In the genomic region with DNA sequence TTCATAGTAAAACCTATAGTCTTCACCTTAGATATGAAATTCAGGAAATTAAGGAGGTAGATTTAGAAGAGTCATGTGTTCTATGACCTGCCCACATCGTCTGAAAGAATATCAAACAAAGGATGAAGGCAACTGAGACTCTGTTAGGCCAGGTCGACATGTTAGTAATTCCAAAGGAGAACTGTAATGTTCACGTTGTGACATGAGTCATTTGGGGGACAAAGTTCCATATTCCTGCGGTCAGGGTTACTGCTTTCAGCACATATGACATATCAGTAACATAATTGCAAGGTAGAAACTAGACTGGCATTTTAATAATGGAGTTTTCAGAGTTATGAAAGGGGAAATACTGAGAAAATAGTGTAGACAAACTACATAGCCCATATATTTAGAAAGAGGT, we compare ENCODE assay signal across 24 mouse cellular contexts.
"Had no signal": no experiment of that assay in that cellular context is flagged by ENCODE, and none has a peak within 500 bp of the region (broad histone marks: within the 10 kb centered on the region; RNA-seq: fewer than 3 reads in every experiment).

No protein-coding gene starts in this region.

- DNase-seq: gastrocnemius, adult 2 months; gastrocnemius, postnatal 10 days; gastrocnemius, postnatal 25 days; heart, adult 2 months; heart, postnatal 14 days; heart, postnatal 36 days; kidney, adult 18-20 months; kidney, adult 8-10 months; kidney, postnatal 10 days; kidney, postnatal 25 days; kidney, postnatal 4 days; liver had no signal

- H3K9ac ChIP-seq: heart, embryonic 13.5 days; heart, embryonic 15.5 days; hindbrain, embryonic 13.5 days; hindbrain, embryonic 15.5 days; limb, embryonic 12.5 days; liver, embryonic 12.5 days; liver, embryonic 14.5 days had no signal

- H3K4me3 ChIP-seq: gastrocnemius, adult 2 months; heart, adult 2 months; heart, embryonic 13.5 days; heart, embryonic 15.5 days; hindbrain, embryonic 13.5 days; hindbrain, embryonic 15.5 days; layer of hippocampus, adult 2 months; left cerebral cortex, adult 2 months; limb, embryonic 10.5 days; limb, embryonic 12.5 days; liver, embryonic 12.5 days had no signal

- ATAC-seq: hindbrain, postnatal 0 days; liver, embryonic 12.5 days had no signal

- H3K9me3 ChIP-seq: heart, embryonic 13.5 days; heart, embryonic 15.5 days; hindbrain, embryonic 13.5 days; hindbrain, embryonic 15.5 days; limb, embryonic 10.5 days; limb, embryonic 12.5 days; liver, embryonic 12.5 days had no signal

- H3K27me3 ChIP-seq: heart, embryonic 13.5 days; heart, embryonic 15.5 days; hindbrain, embryonic 13.5 days; hindbrain, embryonic 15.5 days; limb, embryonic 12.5 days; liver, embryonic 12.5 days had no signal

- H3K27ac ChIP-seq: gastrocnemius, adult 2 months; heart, adult 2 months; heart, embryonic 13.5 days; heart, embryonic 15.5 days; hindbrain, embryonic 13.5 days; hindbrain, embryonic 15.5 days; hindbrain, postnatal 0 days; layer of hippocampus, adult 2 months; left cerebral cortex, adult 2 months; limb, embryonic 10.5 days; limb, embryonic 12.5 days; liver, embryonic 12.5 days; liver, embryonic 14.5 days had no signal

- H3K36me3 ChIP-seq: hindbrain, embryonic 13.5 days; hindbrain, embryonic 15.5 days; liver, embryonic 12.5 days had no signal

- H3K4me2 ChIP-seq: heart, embryonic 11.5 days; heart, embryonic 13.5 days; heart, embryonic 15.5 days; hindbrain, embryonic 13.5 days; hindbrain, embryonic 15.5 days; limb, embryonic 12.5 days; liver, embryonic 12.5 days had no signal
